In the genomic region with DNA sequence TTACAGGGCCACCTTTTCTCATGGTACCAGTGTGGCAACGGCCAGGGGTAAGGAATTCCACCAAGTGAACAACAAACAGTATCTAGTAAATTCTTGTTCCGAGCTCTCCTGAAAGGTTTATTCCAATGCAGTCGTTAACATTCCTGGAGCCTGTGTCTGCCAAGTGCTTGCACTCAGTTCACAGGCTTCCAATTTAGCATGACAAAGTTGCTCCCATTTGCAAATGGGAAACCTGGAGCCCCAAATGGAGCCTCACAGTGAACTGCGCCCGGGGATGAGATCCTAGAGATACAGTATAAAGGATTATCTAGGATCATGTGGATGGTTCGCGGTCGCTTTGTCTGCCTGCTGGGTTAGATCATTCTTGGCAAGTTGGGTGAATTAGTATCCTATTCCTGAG, we compare ENCODE assay signal across 12 mouse cellular contexts.
DNase-seq lines count a peak whose midpoint lies in the region; ATAC-seq and TF ChIP-seq lines count a peak whose summit lies in the region.
"Had no signal": no experiment of that assay in that cellular context is flagged by ENCODE, and none has a peak within 500 bp of the region (broad histone marks: within the 10 kb centered on the region; RNA-seq: fewer than 3 reads in every experiment).

No protein-coding gene starts in this region.

- H3K27ac ChIP-seq in ES-E14 (ENCODE audit: insufficient read depth, low read depth, low read length, poor library complexity, severe bottlenecking) = peak overlapping the region; percentile 44; the same call in 1 of the 2 replicates
- no peak overlapping the region for H3K27ac ChIP-seq in midbrain, embryonic 12.5 days (replicated peaks)
- H3K27ac ChIP-seq: embryonic facial prominence, embryonic 15.5 days; hindbrain, embryonic 15.5 days; limb, embryonic 12.5 days had no signal

- no peaks in the 10 kb centered on the region for H3K27me3 ChIP-seq in midbrain, embryonic 12.5 days
- H3K27me3 ChIP-seq: embryonic facial prominence, embryonic 15.5 days; hindbrain, embryonic 15.5 days had no signal

- H3K9me3 ChIP-seq in ES-E14 (ENCODE audit: control insufficient read depth, insufficient read depth, low read depth, low read length) = no peaks in the 10 kb centered on the region
- H3K9me3 ChIP-seq in midbrain, embryonic 12.5 days = peaks cover 6% of the 10 kb centered on the region; the same call in 1 of the 2 replicates
- H3K9me3 ChIP-seq: embryonic facial prominence, embryonic 15.5 days; hindbrain, embryonic 15.5 days had no signal

- H3K36me3 ChIP-seq in ES-E14 (ENCODE audit: control insufficient read depth, insufficient read depth, low read length, poor library complexity, severe bottlenecking) = peaks cover 13% of the 10 kb centered on the region; the same call in 1 of the 2 replicates
- H3K36me3 ChIP-seq in midbrain, embryonic 12.5 days = no peaks in the 10 kb centered on the region
- H3K36me3 ChIP-seq: embryonic facial prominence, embryonic 15.5 days; hindbrain, embryonic 15.5 days; limb, embryonic 12.5 days had no signal

- peak; percentile 45; the same call in 1 of the 2 replicates for ATAC-seq in midbrain, embryonic 12.5 days (ENCODE audit: low FRiP score, low read depth)

- H3K4me3 ChIP-seq in ES-E14 (ENCODE audit: insufficient read depth in 1 of 2, low read depth in 1 of 2, low read length in 2 of 2, poor library complexity in 1 of 2, severe bottlenecking in 1 of 2) = no peak overlapping the region
- H3K4me3 ChIP-seq in midbrain, embryonic 12.5 days = no peak overlapping the region
- H3K4me3 ChIP-seq: embryonic facial prominence, embryonic 15.5 days; hindbrain, embryonic 15.5 days; limb, embryonic 12.5 days had no signal

- in situ Hi-C loops in ES-E14 (cut with MboI; ENCODE audit: low sequenced_read_pairs in 2 of 2, unreplicated experiment in 2 of 2) = no loop called here

- H3K4me2 ChIP-seq in midbrain, embryonic 12.5 days (replicated peaks) = no peak overlapping the region
- H3K4me2 ChIP-seq: embryonic facial prominence, embryonic 15.5 days; hindbrain, embryonic 15.5 days; limb, embryonic 12.5 days had no signal

- peak; percentile 39 for DNase-seq in kidney, adult 9 months
- DNase-seq in kidney, postnatal 4 days = no peak
- DNase-seq in ES-E14 (ENCODE audit: low read depth, low spot score) (peak; percentile 88), ZHBTc4 (ENCODE audit: low read depth, low spot score) (peak; percentile 98)
- no peak for DNase-seq in adrenal gland, adult 2 months
- no peak for DNase-seq in thymus, postnatal 0 days (ENCODE audit: low spot score)
- DNase-seq: gastrocnemius, postnatal 10 days; lung, postnatal 14 days had no signal

- 15% methylated on average over 8 of the region's 8 CpGs for WGBS in midbrain, embryonic 12.5 days

- H3K4me1 ChIP-seq in ES-E14 (ENCODE audit: control insufficient read depth in 2 of 2, insufficient read depth in 2 of 2, low read length in 2 of 2, poor library complexity in 1 of 2) = peaks cover 11 to 18% of the 10 kb centered on the region in 2 experiments
- H3K4me1 ChIP-seq in midbrain, embryonic 12.5 days = peaks cover 25% of the 10 kb centered on the region
- H3K4me1 ChIP-seq: embryonic facial prominence, embryonic 15.5 days; limb, embryonic 12.5 days had no signal

- no peak overlapping the region for H3K9ac ChIP-seq in ES-E14 (ENCODE audit: insufficient read depth, low read depth, low read length, poor library complexity, severe bottlenecking)
- H3K9ac ChIP-seq in midbrain, embryonic 12.5 days (replicated peaks) = no peak overlapping the region
- H3K9ac ChIP-seq: embryonic facial prominence, embryonic 15.5 days; hindbrain, embryonic 15.5 days; limb, embryonic 12.5 days had no signal

TF ChIP-seq in ES-E14, 5 proteins besides CTCF, POLR2A, EP300 and RAD21:
- TF ChIP-seq CHD2 (IDR thresholded peaks at IDR 0.05; ENCODE audit: low read depth, low read length) = peak; percentile 66; the same call in 1 of the 2 replicates
- TF ChIP-seq HCFC1 (IDR thresholded peaks at IDR 0.05; ENCODE audit: borderline replicate concordance, insufficient read depth, low read length) = no peak

Comparison
In these comparisons a context has a peak if more than half of its experiments do, and no peak if none do; other contexts are left out.
1. DNase-seq: peak in kidney, adult 9 months (single experiment), ES-E14 (single experiment) and ZHBTc4 (single experiment); none in kidney, postnatal 4 days (0 of 2), adrenal gland, adult 2 months (single experiment) and thymus, postnatal 0 days (single experiment).